Mouse (Mus musculus) neural tube, embryonic 12.5 days (tissue): Measurements from ENCODE around the gene Aff3. TPM values are rescaled to one million over a fixed set of nuclear protein-coding genes. Genes with fewer than 3 reads are reported as not detected.

Source experiments
- ATAC-seq: fragments of 200-750 bp; cut with Nextera tagmentation; 2 replicates; pipeline ENCODE4 v1.8.0; 2017; ENCODE audit warnings: low read depth, mild to moderate bottlenecking, moderate TSS enrichment, moderate library complexity; ENCODE audit not compliant: low FRiP score
- H3K27ac ChIP-seq: fragments of 300-500 bp; sonication (generic); 2 replicates; pipeline ENCODE4 v1.5.1; 2016
- H3K27me3 ChIP-seq: fragments of 300-500 bp; sonication (generic); replicated peaks from 2 replicates; pipeline ENCODE4 v1.6.1; 2016; ENCODE audit warnings: mild to moderate bottlenecking
- H3K36me3 ChIP-seq: fragments of 300-500 bp; sonication (generic); 2 replicates; pipeline ENCODE4 v1.6.1; 2016; ENCODE audit warnings: mild to moderate bottlenecking
- H3K4me1 ChIP-seq: fragments of 300-500 bp; sonication (generic); 2 replicates; pipeline ENCODE4 v1.6.1; 2016
- H3K4me2 ChIP-seq: fragments of 300-500 bp; sonication (generic); replicated peaks from 2 replicates; pipeline ENCODE4 v1.6.1; 2016; ENCODE audit warnings: mild to moderate bottlenecking
- H3K4me3 ChIP-seq: fragments of 300-500 bp; sonication (generic); 2 replicates; pipeline ENCODE4 v1.5.1; 2016
- H3K9ac ChIP-seq: fragments of 300-500 bp; sonication (generic); 2 replicates; pipeline ENCODE4 v1.6.1; 2016; ENCODE audit warnings: mild to moderate bottlenecking
- H3K9me3 ChIP-seq: fragments of 300-500 bp; sonication (generic); 2 replicates; pipeline ENCODE4 v1.6.1; 2016; ENCODE audit warnings: mild to moderate bottlenecking
- WGBS: fragments of 180-500 bp; shearing (Covaris S2); methylation state at CpG from one replicate; pipeline ENCODE4 v1.1.7; 2016; 5-methylcytosine and 5-hydroxymethylcytosine counted together
- polyA plus RNA-seq: library from polyadenylated mRNA; unstranded; fragments of >200 nt; fragmentation: Nextera tagmentation; extraction: Ambion mirVana; gene quantifications from 2 replicates; pipeline ENCODE4 v1.2.1, GENCODE M21; 2016

The Aff3 gene
- polyA plus RNA-seq, 1 experiment from 2014 or later: 37.7 TPM

GRCm38 (mm10) chr1:38176077-38176476 is 488.7 kb downstream of the Aff3 start:
- WGBS: 94% methylated on average over 7 of the region's 7 CpGs
- H3K27ac ChIP-seq: no peak overlapping the region
- no peaks in the 10 kb centered on the region for H3K9me3 ChIP-seq
- no peaks in the 10 kb centered on the region for H3K27me3 ChIP-seq
- peaks cover 27% of the 10 kb centered on the region for H3K36me3 ChIP-seq
- no peak overlapping the region for H3K9ac ChIP-seq
- ATAC-seq: no peak
- no peak overlapping the region for H3K4me3 ChIP-seq
- no peaks in the 10 kb centered on the region for H3K4me1 ChIP-seq
- H3K4me2 ChIP-seq: no peak overlapping the region

- Histone ChIP-seq H3K4me2 (no peak overlapping the region), H3K27ac (no peak overlapping the region), H3K9me3 (no peaks in the 10 kb centered on the region), H3K9ac (no peak overlapping the region), H3K4me3 (no peak overlapping the region), H3K36me3 (no peaks in the 10 kb centered on the region), H3K4me1 (no peaks in the 10 kb centered on the region), H3K27me3 (no peaks in the 10 kb centered on the region)
- WGBS: 92% methylated on average over 4 of the region's 4 CpGs
- no peak for ATAC-seq
Observed at GRCm38 (mm10) chr1:38171874-38172273, 492.9 kb downstream of the Aff3 start.

- H3K4me2 ChIP-seq: no peak overlapping the region
- WGBS: 80% methylated on average over 2 of the region's 2 CpGs
- no peak overlapping the region for H3K27ac ChIP-seq
- H3K36me3 ChIP-seq: no peaks in the 10 kb centered on the region
- no peaks in the 10 kb centered on the region for H3K4me1 ChIP-seq
- H3K9me3 ChIP-seq: no peaks in the 10 kb centered on the region
- ATAC-seq: no peak
- H3K27me3 ChIP-seq: no peaks in the 10 kb centered on the region
- H3K9ac ChIP-seq: no peak overlapping the region
- no peak overlapping the region for H3K4me3 ChIP-seq
Observed at GRCm38 (mm10) chr1:38165696-38166095, 499.1 kb downstream of the Aff3 start.

DNA sequence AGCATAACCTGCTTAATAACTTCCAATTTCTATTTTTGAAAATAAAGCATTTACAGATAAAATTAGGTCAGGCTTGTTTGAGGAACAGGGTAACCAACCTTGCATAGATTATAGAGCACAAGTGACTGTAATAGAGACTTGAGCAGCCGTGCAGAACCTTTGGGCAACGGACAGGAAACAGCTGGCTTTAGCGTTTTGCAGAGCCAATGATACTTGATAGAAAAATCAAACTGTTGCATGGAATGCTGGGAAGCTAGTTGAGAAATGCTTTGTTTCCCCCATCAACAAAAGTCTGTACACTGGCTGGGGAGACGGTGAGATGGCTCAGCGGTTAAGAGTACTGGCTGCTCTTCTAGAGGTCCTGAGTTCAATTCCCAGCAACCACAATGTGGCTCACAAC is 514.7 kb downstream of the Aff3 start:
- H3K9ac ChIP-seq: no peak overlapping the region
- H3K4me1 ChIP-seq: no peaks in the 10 kb centered on the region
- no peak overlapping the region for H3K4me3 ChIP-seq
- no peak overlapping the region for H3K4me2 ChIP-seq
- H3K27me3 ChIP-seq: no peaks in the 10 kb centered on the region
- H3K36me3 ChIP-seq: no peaks in the 10 kb centered on the region
- no peaks in the 10 kb centered on the region for H3K9me3 ChIP-seq
- 90% methylated on average over 5 of the region's 5 CpGs for WGBS
- no peak overlapping the region for H3K27ac ChIP-seq
- no peak for ATAC-seq

DNA sequence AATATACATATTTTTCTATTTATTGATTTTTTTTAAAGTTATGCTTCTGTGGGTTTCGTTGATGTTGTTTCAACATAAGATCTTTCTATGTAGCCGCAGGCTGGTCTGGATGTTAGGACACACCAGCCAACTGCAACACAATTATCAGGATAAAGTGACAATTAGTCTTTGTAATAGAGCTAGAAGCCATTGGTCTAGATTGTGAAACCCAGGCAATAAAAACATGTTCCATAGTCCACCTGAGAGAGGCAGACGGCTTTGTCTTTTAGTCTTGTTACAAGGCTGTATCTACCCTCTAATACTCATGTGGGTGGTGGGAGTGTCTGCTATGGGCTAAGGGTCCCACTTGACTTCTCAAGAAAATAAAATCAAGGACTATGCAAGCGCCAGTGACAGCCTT is 518.7 kb downstream of the Aff3 start:
- Histone ChIP-seq H3K4me3 (no peak overlapping the region), H3K27me3 (no peaks in the 10 kb centered on the region), H3K9me3 (no peaks in the 10 kb centered on the region), H3K4me2 (no peak overlapping the region), H3K27ac (no peak overlapping the region), H3K36me3 (no peaks in the 10 kb centered on the region), H3K4me1 (no peaks in the 10 kb centered on the region), H3K9ac (no peak overlapping the region)
- ATAC-seq: no peak
- 86% methylated on average over 4 of the region's 4 CpGs for WGBS

DNA sequence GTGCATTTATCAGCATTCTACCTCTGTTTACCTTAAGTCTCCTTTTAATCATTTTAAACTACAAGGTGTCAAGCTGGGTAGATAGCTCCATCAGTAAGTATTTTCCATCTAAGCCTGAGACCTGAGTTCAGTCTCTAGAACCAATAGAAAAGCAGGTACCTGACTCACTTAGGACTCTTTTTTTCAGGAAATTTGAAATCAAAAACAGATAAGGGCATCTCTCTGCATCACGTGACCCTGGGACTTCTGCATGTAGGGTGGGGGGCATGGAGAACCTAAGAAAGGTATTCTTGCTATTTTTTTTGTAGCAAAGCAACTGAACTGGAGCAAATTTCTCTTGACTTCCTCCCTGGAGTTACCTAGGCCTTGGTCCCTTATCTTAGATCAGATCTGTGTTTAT is 523.4 kb downstream of the Aff3 start:
- Histone ChIP-seq H3K27me3 (no peaks in the 10 kb centered on the region), H3K27ac (no peak overlapping the region)

DNA sequence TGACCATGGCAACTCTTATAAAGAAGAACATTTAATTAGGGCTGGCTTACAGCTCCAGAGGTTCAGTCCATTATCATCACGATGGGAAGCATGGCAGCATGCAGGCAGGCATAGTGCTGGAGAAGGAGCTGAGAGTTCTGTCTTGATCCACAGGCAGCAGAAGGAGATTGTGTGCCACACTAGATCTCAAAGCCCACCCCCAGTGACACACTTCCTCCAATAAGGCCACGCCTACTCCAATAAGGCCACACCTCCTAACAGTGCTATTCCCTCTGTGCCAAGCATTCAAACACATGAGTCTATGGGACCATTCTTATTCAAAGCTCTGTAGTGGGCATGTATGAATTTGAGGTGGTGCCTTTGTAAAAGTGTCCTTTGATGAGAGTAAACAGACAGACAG is 523.8 kb downstream of the Aff3 start:
- H3K27ac ChIP-seq: no peak overlapping the region
- no peaks in the 10 kb centered on the region for H3K9me3 ChIP-seq
- no peak overlapping the region for H3K4me3 ChIP-seq
- H3K4me1 ChIP-seq: no peaks in the 10 kb centered on the region
- no peak for ATAC-seq
- no peak overlapping the region for H3K9ac ChIP-seq
- H3K27me3 ChIP-seq: no peaks in the 10 kb centered on the region
- 74% methylated on average over 2 of the region's 2 CpGs for WGBS
- H3K4me2 ChIP-seq: no peak overlapping the region
- H3K36me3 ChIP-seq: no peaks in the 10 kb centered on the region

More for the DNA sequence above, 523.4 kb downstream of the Aff3 start:
- WGBS: 80% methylated on average over 1 of the region's 1 CpGs
- no peak overlapping the region for H3K4me3 ChIP-seq
- no peak overlapping the region for H3K9ac ChIP-seq
- no peaks in the 10 kb centered on the region for H3K36me3 ChIP-seq
- no peak for ATAC-seq
- H3K4me2 ChIP-seq: no peak overlapping the region
- no peaks in the 10 kb centered on the region for H3K9me3 ChIP-seq
- H3K4me1 ChIP-seq: no peaks in the 10 kb centered on the region

DNA sequence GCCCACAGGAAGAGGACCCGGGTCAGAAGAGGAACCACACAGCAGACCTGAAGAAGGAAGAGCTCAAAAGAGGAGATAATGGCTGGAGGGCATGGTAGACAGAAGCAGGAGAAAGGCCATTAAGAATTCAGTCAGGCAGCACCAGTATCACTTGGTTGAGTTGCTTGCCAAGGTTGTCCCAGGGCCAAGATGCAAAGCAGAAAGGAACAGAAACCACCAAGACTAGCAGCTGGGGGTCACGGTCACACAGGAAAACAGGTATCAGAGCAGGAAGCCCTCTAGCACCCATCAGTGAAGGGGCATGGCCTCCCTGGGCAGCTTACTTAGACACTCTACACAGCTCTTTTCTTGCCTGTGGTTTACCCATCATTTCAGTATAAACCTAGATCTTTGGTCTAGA is 525.4 kb downstream of the Aff3 start:
- H3K9me3 ChIP-seq: no peaks in the 10 kb centered on the region
- H3K4me1 ChIP-seq: no peaks in the 10 kb centered on the region
- no peak overlapping the region for H3K27ac ChIP-seq
- ATAC-seq: no peak
- no peak overlapping the region for H3K9ac ChIP-seq
- H3K4me3 ChIP-seq: no peak overlapping the region
- no peaks in the 10 kb centered on the region for H3K27me3 ChIP-seq
- no peak overlapping the region for H3K4me2 ChIP-seq
- no peaks in the 10 kb centered on the region for H3K36me3 ChIP-seq
- WGBS: 93% methylated on average over 2 of the region's 2 CpGs

- H3K4me2 ChIP-seq: no peak overlapping the region
- no peaks in the 10 kb centered on the region for H3K36me3 ChIP-seq
- peaks cover 7% of the 10 kb centered on the region for H3K4me1 ChIP-seq
- ATAC-seq: no peak
- no peak overlapping the region for H3K4me3 ChIP-seq
- H3K27ac ChIP-seq: no peak overlapping the region
- no peaks in the 10 kb centered on the region for H3K9me3 ChIP-seq
- no peaks in the 10 kb centered on the region for H3K27me3 ChIP-seq
- no peak overlapping the region for H3K9ac ChIP-seq
- WGBS: 79% methylated on average over 6 of the region's 6 CpGs
Observed at GRCm38 (mm10) chr1:38132942-38133341, 531.8 kb downstream of the Aff3 start.

- 55% methylated on average over 10 of the region's 10 CpGs for WGBS
- 0 out of 2 replicates have a peak overlapping the region, but pooled peaks have one; percentile 92 for H3K27ac ChIP-seq
- no peaks in the 10 kb centered on the region for H3K9me3 ChIP-seq
- H3K4me3 ChIP-seq: no peak overlapping the region
- no peaks in the 10 kb centered on the region for H3K36me3 ChIP-seq
- no peak for ATAC-seq
- peak overlapping the region; percentile 84; the same call in 1 of the 2 replicates for H3K4me2 ChIP-seq
- H3K9ac ChIP-seq: no peak overlapping the region
- H3K27me3 ChIP-seq: no peaks in the 10 kb centered on the region
- peaks cover 15% of the 10 kb centered on the region for H3K4me1 ChIP-seq
Observed at GRCm38 (mm10) chr1:38130715-38131483, 533.9 kb downstream of the Aff3 start.

GRCm38 (mm10) chr1:38129501-38130267 is 535.1 kb downstream of the Aff3 start, which contains the start of gene Rev1:
Gene Rev1, minus strand, starts transcription at chr1:38129801.
- Histone ChIP-seq H3K9ac (peak within 1 kb of the TSS; percentile 96), H3K4me2 (peak within 1 kb of the TSS; percentile 84), H3K4me1 (peaks cover 15% of the 10 kb centered on the region), H3K36me3 (no peaks in the 10 kb centered on the region), H3K27me3 (no peaks in the 10 kb centered on the region), H3K4me3 (peak within 1 kb of the TSS; percentile 88), H3K9me3 (no peaks in the 10 kb centered on the region), H3K27ac (peak within 1 kb of the TSS; percentile 92)
- under 1% methylated on average over 95 of the region's 122 CpGs for WGBS
- peak; percentile 93 for ATAC-seq

DNA sequence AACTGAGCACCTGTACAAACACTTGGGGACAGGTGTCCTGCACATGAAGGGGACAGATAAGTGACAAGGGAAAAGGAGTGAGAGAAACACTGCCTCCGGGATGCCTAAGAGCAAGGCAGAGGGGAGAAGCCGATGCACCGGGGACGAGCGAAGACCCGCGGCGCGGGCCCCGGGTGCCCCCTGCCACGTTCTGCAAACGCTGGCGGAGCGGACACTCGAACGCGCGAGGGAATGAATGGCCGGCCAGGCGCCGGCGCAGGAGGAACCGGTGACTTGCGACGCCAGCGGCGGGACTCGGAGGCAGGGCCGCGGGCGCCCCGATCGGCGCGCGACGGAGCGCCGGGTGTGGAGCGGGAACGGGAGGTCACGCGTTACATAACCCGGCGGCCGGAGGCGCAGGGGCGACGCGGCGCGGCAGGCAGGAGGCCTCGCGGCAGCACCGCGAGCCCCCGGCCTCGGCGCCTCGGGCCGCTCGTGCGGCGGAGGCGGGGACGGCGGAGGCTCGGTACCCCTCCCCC is 535.8 kb downstream of the Aff3 start:
- WGBS: under 1% methylated on average over 67 of the region's 68 CpGs
- H3K36me3 ChIP-seq: no peaks in the 10 kb centered on the region
- H3K9me3 ChIP-seq: no peaks in the 10 kb centered on the region
- peaks cover 15% of the 10 kb centered on the region for H3K4me1 ChIP-seq
- peak; percentile 45 for ATAC-seq
- H3K4me3 ChIP-seq: peak overlapping the region; percentile 88
- H3K9ac ChIP-seq: peak overlapping the region; percentile 96
- peak overlapping the region; percentile 92 for H3K27ac ChIP-seq
- peak overlapping the region; percentile 84 for H3K4me2 ChIP-seq
- no peaks in the 10 kb centered on the region for H3K27me3 ChIP-seq
